Mouse (Mus musculus) kidney, adult 8-10 months (tissue): ENCODE results near the gene Nhlrc2.
A peak's percentile ranks its signal among the peaks of the same experiment; 100 is the strongest.

Experiments
- DNase-seq, 2 experiments: peaks; one replicate each; pipeline ENCODE4 v3.0.0; 2022

Gene Nhlrc2

GRCm38 (mm10) chr19:56627881-56628472 lies 79.9 kb downstream of the Nhlrc2 start:
- no peak for DNase-seq

GRCm38 (mm10) chr19:56629647-56630046 lies 81.6 kb downstream of the Nhlrc2 start:
- no peak for DNase-seq

GRCm38 (mm10) chr19:56631017-56631416 lies 83.0 kb downstream of the Nhlrc2 start:
- no peak for DNase-seq

- DNase-seq = peak; percentile 51 to 74
These were observed 83.4 kb downstream of the Nhlrc2 start for GRCm38 (mm10) chr19:56631451-56631901.

- no peak for DNase-seq
These were observed 89.1 kb downstream of the Nhlrc2 start for GRCm38 (mm10) chr19:56637035-56637683.

GRCm38 (mm10) chr19:56637684-56638049 lies 89.6 kb downstream of the Nhlrc2 start:
- DNase-seq = no peak

GRCm38 (mm10) chr19:56647451-56648120 lies 99.5 kb downstream of the Nhlrc2 start:
- DNase-seq = no peak

- DNase-seq = no peak
These were observed 103.2 kb downstream of the Nhlrc2 start for GRCm38 (mm10) chr19:56651262-56651661.

- peak; percentile 43 to 86 for DNase-seq
These were observed 104.2 kb downstream of the Nhlrc2 start for GRCm38 (mm10) chr19:56652034-56652962.
